Comparison of ENCODE assay signal across 17 mouse cellular contexts in the genomic region with DNA sequence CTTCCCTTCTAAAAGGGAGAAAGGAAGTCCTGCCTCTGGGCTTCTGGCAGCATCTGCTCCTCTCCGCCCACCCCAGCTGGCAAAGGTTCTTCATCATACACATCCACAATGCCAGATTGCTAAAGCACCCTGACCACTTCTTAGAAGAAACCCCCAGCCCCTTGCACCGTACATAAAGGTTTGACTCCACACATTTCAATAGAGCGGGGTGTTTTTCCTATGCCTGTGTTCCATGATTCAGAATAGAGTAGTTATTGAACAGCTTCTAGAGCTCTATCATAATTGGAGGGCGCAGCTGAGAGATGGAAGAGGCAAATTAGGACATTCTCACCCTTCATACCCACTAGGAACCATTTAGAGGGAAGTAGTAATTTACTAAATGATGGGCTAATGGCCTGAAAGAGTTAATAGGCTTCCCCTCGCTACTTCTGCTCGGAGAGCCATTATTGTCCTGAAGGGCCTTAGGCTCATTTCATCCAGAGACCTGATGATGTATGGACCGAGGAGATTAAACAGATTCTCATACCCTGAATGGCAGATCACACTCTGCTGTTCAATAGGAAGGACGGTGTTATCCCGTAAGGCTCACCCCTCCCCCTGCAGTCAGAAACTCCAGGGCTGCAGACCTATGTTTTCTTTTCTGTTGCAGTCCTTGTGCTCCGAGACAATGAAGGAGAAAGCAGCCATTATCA.
A peak's percentile ranks its signal among the peaks of the same experiment; 100 is the strongest.
DNase-seq lines count a peak whose midpoint lies in the region; ATAC-seq lines count a peak whose summit lies in the region.
"Had no signal": no experiment of that assay in that cellular context is flagged by ENCODE, and none has a peak within 500 bp of the region (broad histone marks: within the 10 kb centered on the region; RNA-seq: fewer than 3 reads in every experiment).

No protein-coding gene starts in this region.

- no peaks in the 10 kb centered on the region for H3K36me3 ChIP-seq in forebrain, embryonic 15.5 days
- no peaks in the 10 kb centered on the region for H3K36me3 ChIP-seq in midbrain, embryonic 14.5 days (ENCODE audit: control insufficient read depth, insufficient read depth, low read length)
- H3K36me3 ChIP-seq: embryonic facial prominence, embryonic 10.5 days; kidney, embryonic 15.5 days had no signal

- no peak overlapping the region for H3K9ac ChIP-seq in forebrain, embryonic 15.5 days (replicated peaks)
- no peak overlapping the region for H3K9ac ChIP-seq in midbrain, embryonic 14.5 days (replicated peaks; ENCODE audit: low read length)
- H3K9ac ChIP-seq: kidney, embryonic 15.5 days; liver, embryonic 14.5 days had no signal

- H3K4me2 ChIP-seq in forebrain, embryonic 15.5 days (replicated peaks), result no peak overlapping the region
- no peak overlapping the region for H3K4me2 ChIP-seq in midbrain, embryonic 14.5 days (ENCODE audit: low read length)
- H3K4me2 ChIP-seq: kidney, embryonic 15.5 days had no signal

- ATAC-seq in forebrain, embryonic 15.5 days (replicated peaks), result peak; percentile 34; the same call in 1 of the 2 replicates
- ATAC-seq in midbrain, embryonic 14.5 days (ENCODE audit: low FRiP score, low TSS enrichment), result no peak
- ATAC-seq: Patski had no signal

- 14% methylated on average over 10 of the region's 10 CpGs for WGBS in forebrain, embryonic 15.5 days
- WGBS in midbrain, embryonic 14.5 days, result 33% methylated on average over 10 of the region's 10 CpGs

- no peak overlapping the region for H3K4me3 ChIP-seq in forebrain, embryonic 15.5 days
- H3K4me3 ChIP-seq in midbrain, embryonic 14.5 days (replicated peaks; ENCODE audit: low read depth, low read length), result no peak overlapping the region
- H3K4me3 ChIP-seq: embryonic facial prominence, embryonic 10.5 days; erythroblast, embryonic 14.5 days; kidney, embryonic 15.5 days had no signal

- H3K27ac ChIP-seq in forebrain, embryonic 15.5 days (replicated peaks), result peak overlapping the region; percentile 25; the same call in 1 of the 2 replicates
- peak overlapping the region; percentile 50 for H3K27ac ChIP-seq in midbrain, embryonic 14.5 days (replicated peaks; ENCODE audit: low read depth, low read length)
- H3K27ac ChIP-seq: embryonic facial prominence, embryonic 10.5 days; kidney, embryonic 15.5 days; liver, embryonic 14.5 days had no signal

- no peaks in the 10 kb centered on the region for H3K9me3 ChIP-seq in forebrain, embryonic 15.5 days
- no peaks in the 10 kb centered on the region for H3K9me3 ChIP-seq in midbrain, embryonic 14.5 days (ENCODE audit: control insufficient read depth, low read length)
- H3K9me3 ChIP-seq: embryonic facial prominence, embryonic 10.5 days; kidney, embryonic 15.5 days had no signal

- intact Hi-C loops in left cerebral cortex, postnatal 4 days (cut with DNase I), result no loop called here
- intact Hi-C loops in left cerebral cortex, postnatal 36 days (cut with DNase I), result no loop called here

- H3K27me3 ChIP-seq in forebrain, embryonic 15.5 days, result no peaks in the 10 kb centered on the region
- no peaks in the 10 kb centered on the region for H3K27me3 ChIP-seq in midbrain, embryonic 14.5 days (ENCODE audit: control insufficient read depth, insufficient read depth, low read length)

- peak; percentile 37 for DNase-seq in left cerebral cortex, postnatal 4 days
- DNase-seq in left cerebral cortex, postnatal 36 days (ENCODE audit: low spot score in 2 of 2), result no peak
- peak; percentile 39 for DNase-seq in midbrain, embryonic 14.5 days
- DNase-seq in retina, postnatal 1 day, result peak; percentile 29
- DNase-seq in layer of hippocampus, adult 18-20 months (ENCODE audit: low spot score in 2 of 2), result no peak
- no peak for DNase-seq in layer of hippocampus, postnatal 36 days
- DNase-seq: B cell, adult 2 months; cerebellum, postnatal 36 days; heart, postnatal 10 days; lung, postnatal 14 days; thymus, postnatal 36 days had no signal

- H3K4me1 ChIP-seq in forebrain, embryonic 15.5 days, result peaks cover 28% of the 10 kb centered on the region
- peaks cover 17% of the 10 kb centered on the region for H3K4me1 ChIP-seq in midbrain, embryonic 14.5 days (ENCODE audit: control insufficient read depth, insufficient read depth, low read length)
- H3K4me1 ChIP-seq: kidney, embryonic 15.5 days had no signal

Comparison
In these comparisons a context has a peak if more than half of its experiments do, and no peak if none do; other contexts are left out.
1. DNase-seq: peak in left cerebral cortex, postnatal 4 days (single experiment), midbrain, embryonic 14.5 days (single experiment) and retina, postnatal 1 day (single experiment); none in left cerebral cortex, postnatal 36 days (0 of 2), layer of hippocampus, adult 18-20 months (0 of 2) and layer of hippocampus, postnatal 36 days (0 of 2).